ENCODE assay signal across 8 mouse cellular contexts in genomic region chr2:59161441-59162284, GRCm38 (mm10). TPM values are rescaled to one million over a fixed set of nuclear protein-coding genes. Genes with fewer than 3 reads are reported as not detected.
A peak's percentile ranks its signal among the peaks of the same experiment; 100 is the strongest.
DNase-seq lines count a peak whose midpoint lies in the region; ATAC-seq and TF ChIP-seq lines count a peak whose summit lies in the region.

No protein-coding gene starts in this region.

- peaks cover 59% of the 10 kb centered on the region for H3K79me2 ChIP-seq in C2C12 (ENCODE audit: control insufficient read depth, insufficient read depth)

- peak overlapping the region; percentile 82 for H3ac ChIP-seq in C2C12 (ENCODE audit: control insufficient read depth, insufficient read length, low read depth)

- peak overlapping the region; percentile 97 for H3K27ac ChIP-seq in forebrain, embryonic 10.5 days
- peak overlapping the region; percentile 98 for H3K27ac ChIP-seq in heart, embryonic 15.5 days
- H3K27ac ChIP-seq in liver, embryonic 12.5 days, result peak overlapping the region; percentile 72
- peak overlapping the region; percentile 90 for H3K27ac ChIP-seq in stomach, embryonic 14.5 days (ENCODE audit: low read length)

- TF ChIP-seq CTCF in C2C12 (IDR thresholded peaks at IDR 0.05; ENCODE audit: control insufficient read depth, insufficient read depth, insufficient read length), result peak; percentile 71

- H3K4me3 ChIP-seq in C2C12 (ENCODE audit: insufficient read depth, poor library complexity, severe bottlenecking), result peak overlapping the region; percentile 79
- H3K4me3 ChIP-seq in forebrain, embryonic 10.5 days, result peak overlapping the region; percentile 92
- peak overlapping the region; percentile 96 for H3K4me3 ChIP-seq in heart, embryonic 15.5 days
- peak overlapping the region; percentile 78 for H3K4me3 ChIP-seq in liver, embryonic 12.5 days
- peak overlapping the region; percentile 96 for H3K4me3 ChIP-seq in stomach, embryonic 14.5 days (ENCODE audit: low read depth, low read length)

- H3K4me1 ChIP-seq in forebrain, embryonic 10.5 days, result peaks cover 28% of the 10 kb centered on the region
- peaks cover 15% of the 10 kb centered on the region for H3K4me1 ChIP-seq in heart, embryonic 15.5 days (replicated peaks)
- H3K4me1 ChIP-seq in liver, embryonic 12.5 days, result peaks cover 37% of the 10 kb centered on the region
- H3K4me1 ChIP-seq in stomach, embryonic 14.5 days (ENCODE audit: control insufficient read depth, insufficient read depth, low read length), result peaks cover 16% of the 10 kb centered on the region

- H3K9ac ChIP-seq in heart, embryonic 15.5 days, result peak overlapping the region; percentile 96
- peak overlapping the region; percentile 84 for H3K9ac ChIP-seq in liver, embryonic 12.5 days
- peak overlapping the region; percentile 86 for H3K9ac ChIP-seq in stomach, embryonic 14.5 days (replicated peaks; ENCODE audit: low read depth, low read length)

- H3K9me3 ChIP-seq in forebrain, embryonic 10.5 days, result no peaks in the 10 kb centered on the region
- H3K9me3 ChIP-seq in heart, embryonic 15.5 days (replicated peaks), result no peaks in the 10 kb centered on the region
- H3K9me3 ChIP-seq in liver, embryonic 12.5 days (replicated peaks), result no peaks in the 10 kb centered on the region
- no peaks in the 10 kb centered on the region for H3K9me3 ChIP-seq in stomach, embryonic 14.5 days (ENCODE audit: control insufficient read depth, low read depth, low read length)

- DNase-seq in brain, adult 2 months (ENCODE audit: low read depth, low spot score), result peak; percentile 90
- DNase-seq in forebrain, embryonic 10.5 days (ENCODE audit: extremely low spot score, low spot score), result peak; percentile 69
- DNase-seq in kidney, postnatal 14 days, result peak; percentile 85
- DNase-seq in naive thymus-derived CD4-positive, alpha-beta T cell, adult 2 months (ENCODE audit: low read depth), result peak; percentile 68

- peaks cover 52% of the 10 kb centered on the region for H3K79me3 ChIP-seq in C2C12 (ENCODE audit: low read depth)

- ATAC-seq in heart, embryonic 15.5 days (replicated peaks; ENCODE audit: insufficient number of reproducible peaks, insufficient read depth, low FRiP score, low read depth), result peak; percentile 67
- ATAC-seq in liver, embryonic 12.5 days, result peak; percentile 52
- ATAC-seq in stomach, embryonic 14.5 days (ENCODE audit: insufficient number of reproducible peaks, insufficient read depth, low FRiP score, low read depth), result peak; percentile 61

- H3K27me3 ChIP-seq in C2C12 (ENCODE audit: control insufficient read depth, insufficient read depth, insufficient read length), result no peaks in the 10 kb centered on the region
- no peaks in the 10 kb centered on the region for H3K27me3 ChIP-seq in forebrain, embryonic 10.5 days (ENCODE audit: poor library complexity, severe bottlenecking)
- H3K27me3 ChIP-seq in heart, embryonic 15.5 days, result no peaks in the 10 kb centered on the region
- H3K27me3 ChIP-seq in liver, embryonic 12.5 days (replicated peaks), result no peaks in the 10 kb centered on the region; the same call in 1 of the 2 replicates
- H3K27me3 ChIP-seq in stomach, embryonic 14.5 days (ENCODE audit: control insufficient read depth, insufficient read depth, low read length), result no peaks in the 10 kb centered on the region

- H3K36me3 ChIP-seq in C2C12 (ENCODE audit: control insufficient read depth, insufficient read depth), result peaks cover 4% of the 10 kb centered on the region
- 0 out of 2 replicates have a peak, but pooled peaks cover 4% of the 10 kb centered on the region for H3K36me3 ChIP-seq in forebrain, embryonic 10.5 days (replicated peaks)
- H3K36me3 ChIP-seq in heart, embryonic 15.5 days, result no peaks in the 10 kb centered on the region
- no peaks in the 10 kb centered on the region for H3K36me3 ChIP-seq in liver, embryonic 12.5 days
- H3K36me3 ChIP-seq in stomach, embryonic 14.5 days (ENCODE audit: control insufficient read depth, insufficient read depth, low read length), result no peaks in the 10 kb centered on the region

- under 1% methylated on average over 74 of the region's 74 CpGs for WGBS in forebrain, embryonic 10.5 days
- WGBS in heart, embryonic 15.5 days, result under 1% methylated on average over 74 of the region's 74 CpGs
- under 1% methylated on average over 74 of the region's 74 CpGs for WGBS in liver, embryonic 12.5 days (ENCODE audit: insufficient replicate concordance)
- WGBS in stomach, embryonic 14.5 days, result 1% methylated on average over 68 of the region's 74 CpGs

- peak overlapping the region; percentile 76 for H3K4me2 ChIP-seq in heart, embryonic 15.5 days
- H3K4me2 ChIP-seq in liver, embryonic 12.5 days, result peak overlapping the region; percentile 97
- H3K4me2 ChIP-seq in stomach, embryonic 14.5 days (replicated peaks; ENCODE audit: low read depth, low read length), result peak overlapping the region; percentile 70

TF ChIP-seq in C2C12, 6 proteins besides CTCF, POLR2A, EP300 and RAD21:
- TF ChIP-seq CEBPB (IDR thresholded peaks at IDR 0.05; ENCODE audit: low read depth) (no peak), MAX (IDR thresholded peaks at IDR 0.05) (peak; percentile 15), MYOG (IDR thresholded peaks at IDR 0.05; ENCODE audit: control insufficient read depth, extremely low read depth, insufficient read length) (no peak)
TF ChIP-seq in C2C12: peak in this region for 1.

RNA-seq across cellular contexts. Expression of gene Pkp4, which starts 1.0 kb away (rescaled TPM):
- 23.0 TPM for polyA plus RNA-seq in C2C12 (2012; fragmentation: generic; extraction: Trizol)
- polyA plus RNA-seq in forebrain, embryonic 10.5 days (2016; fragmentation: Nextera tagmentation; extraction: Ambion mirVana), result 20.2 and 20.8 TPM in 2 replicates
- 36.5 and 40.1 TPM in 2 replicates for polyA plus RNA-seq in heart, embryonic 15.5 days (2015; fragmentation: Nextera tagmentation; extraction: Ambion mirVana)
- 7.4 and 7.6 TPM in 2 replicates for polyA plus RNA-seq in liver, embryonic 12.5 days (2016; fragmentation: Nextera tagmentation; extraction: Ambion mirVana)
- 45.1 and 45.6 TPM in 2 replicates for polyA plus RNA-seq in stomach, embryonic 14.5 days (2014; fragmentation: Nextera tagmentation; extraction: Ambion mirVana)

RNA-seq across cellular contexts. Expression of gene Ccdc148, which starts 1.2 kb away (rescaled TPM):
- 0.02 TPM for polyA plus RNA-seq in C2C12 (2012; fragmentation: generic; extraction: Trizol)
- polyA plus RNA-seq in forebrain, embryonic 10.5 days (2016; fragmentation: Nextera tagmentation; extraction: Ambion mirVana), result 1.3 TPM in 2 replicates
- polyA plus RNA-seq in heart, embryonic 15.5 days (2015; fragmentation: Nextera tagmentation; extraction: Ambion mirVana), result 0.94 and 1.2 TPM in 2 replicates
- polyA plus RNA-seq in liver, embryonic 12.5 days (2016; fragmentation: Nextera tagmentation; extraction: Ambion mirVana), result 0.11 and 0.17 TPM in 2 replicates
- polyA plus RNA-seq in stomach, embryonic 14.5 days (2014; fragmentation: Nextera tagmentation; extraction: Ambion mirVana), result 1.3 and 1.6 TPM in 2 replicates

Comparison
In these comparisons a context has a peak if more than half of its experiments do, and no peak if none do; other contexts are left out.
1. Peak in every context shown above with its lines: DNase-seq, ATAC-seq, H3K4me3 ChIP-seq and H3K27ac ChIP-seq.